Mouse (Mus musculus) E14TG2a.4 (cell line): ENCODE measurements around the gene Snrpa.

ENCODE experiments used
- H3K27me3 ChIP-seq: 2 replicates; pipeline ENCODE4 v1.6.1; 2014; ENCODE audit warnings: low read length, control low read depth; ENCODE audit not compliant: insufficient read depth
- H3K36me3 ChIP-seq: 2 replicates; pipeline ENCODE4 v1.6.1; 2014; ENCODE audit warnings: low read length, control low read depth; ENCODE audit not compliant: insufficient read depth
- H3K4me1 ChIP-seq: replicated peaks from 2 replicates; pipeline ENCODE4 v1.6.1; 2014; ENCODE audit warnings: low read depth, low read length, control low read depth
- H3K4me3 ChIP-seq: replicated peaks from 2 replicates; pipeline ENCODE4 v1.5.1; 2014; ENCODE audit warnings: mild to moderate bottlenecking, low read length
- H3K9me3 ChIP-seq: 2 replicates; pipeline ENCODE4 v1.6.1; 2014; ENCODE audit warnings: low read length, control low read depth
- CTCF ChIP-seq: conservative IDR thresholded peaks from 2 replicates; pipeline ENCODE4 v1.5.1; 2014; ENCODE audit warnings: low read length
- NANOG ChIP-seq: IDR thresholded peaks from 2 replicates; pipeline ENCODE4 v1.6.1; 2014; ENCODE audit warnings: borderline replicate concordance, low read length, mixed read lengths
- POU5F1 ChIP-seq: IDR thresholded peaks from 2 replicates; pipeline ENCODE4 v1.6.1; 2014; ENCODE audit warnings: low read length, borderline replicate concordance

The Snrpa gene

GRCm38 (mm10) chr7:27159256-27159655 lies 36.8 kb downstream of the Snrpa start:
- Histone ChIP-seq H3K9me3 (no peaks in the 10 kb centered on the region), H3K36me3 (peaks cover 68% of the 10 kb centered on the region), H3K27me3 (no peaks in the 10 kb centered on the region), H3K4me3 (0 out of 2 replicates have a peak overlapping the region, but pooled peaks have one; percentile 26), H3K4me1 (peaks cover 87% of the 10 kb centered on the region)
- TF ChIP-seq POU5F1 (no peak), NANOG (no peak), CTCF (no peak)

DNA sequence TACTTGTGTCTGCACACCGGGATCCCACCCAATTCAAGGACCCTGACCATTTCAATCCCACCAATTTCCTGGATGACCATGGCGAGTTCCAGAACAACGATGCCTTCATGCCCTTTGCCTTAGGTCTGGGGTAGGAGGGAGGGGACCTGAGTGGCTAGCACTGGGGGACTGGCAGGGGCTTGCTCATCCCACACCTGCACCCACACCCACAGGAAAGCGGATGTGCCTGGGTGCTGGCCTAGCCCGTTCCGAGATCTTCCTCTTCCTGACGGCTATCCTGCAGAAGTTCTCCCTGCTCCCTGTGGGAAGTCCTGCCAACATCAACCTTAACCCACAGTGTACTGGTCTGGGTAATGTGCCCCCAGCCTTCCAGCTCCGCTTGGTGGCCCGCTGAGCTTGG lies 37.9 kb downstream of the Snrpa start:
- Histone ChIP-seq H3K4me3 (no peak overlapping the region), H3K36me3 (peaks cover 57% of the 10 kb centered on the region)

DNA sequence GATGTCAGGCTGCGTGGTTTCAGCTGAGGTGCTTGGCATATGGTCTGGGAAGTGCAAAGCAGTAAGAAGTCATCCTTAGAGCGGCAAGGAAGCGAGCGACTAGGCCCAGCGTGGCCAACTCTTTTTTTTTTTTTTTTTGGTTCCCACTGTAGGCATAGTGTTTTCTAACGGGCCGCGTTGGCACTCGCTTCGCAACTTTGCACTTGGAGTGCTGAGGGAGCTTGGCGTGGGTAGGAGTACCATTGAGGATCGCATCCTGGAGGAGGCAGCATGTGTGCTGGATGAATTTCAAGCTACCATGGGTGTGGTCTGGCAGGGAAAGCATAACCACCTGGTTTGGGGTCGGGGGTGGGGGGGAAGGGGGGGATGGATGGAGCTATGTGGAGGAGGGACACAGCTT lies 40.1 kb downstream of the Snrpa start:
- H3K9me3 ChIP-seq, result peaks cover 11% of the 10 kb centered on the region
- H3K4me1 ChIP-seq, result peaks cover 66% of the 10 kb centered on the region
- TF ChIP-seq POU5F1 (no peak), CTCF (no peak), NANOG (no peak)
- H3K36me3 ChIP-seq, result peaks cover 36% of the 10 kb centered on the region
- H3K27me3 ChIP-seq, result no peaks in the 10 kb centered on the region
- peak overlapping the region; percentile 65 for H3K4me3 ChIP-seq

More for the DNA sequence above, 37.9 kb downstream of the Snrpa start:
- no peaks in the 10 kb centered on the region for H3K27me3 ChIP-seq
- H3K9me3 ChIP-seq, result peaks cover 10% of the 10 kb centered on the region
- TF ChIP-seq NANOG (no peak), POU5F1 (no peak), CTCF (no peak)
- H3K4me1 ChIP-seq, result peaks cover 79% of the 10 kb centered on the region

DNA sequence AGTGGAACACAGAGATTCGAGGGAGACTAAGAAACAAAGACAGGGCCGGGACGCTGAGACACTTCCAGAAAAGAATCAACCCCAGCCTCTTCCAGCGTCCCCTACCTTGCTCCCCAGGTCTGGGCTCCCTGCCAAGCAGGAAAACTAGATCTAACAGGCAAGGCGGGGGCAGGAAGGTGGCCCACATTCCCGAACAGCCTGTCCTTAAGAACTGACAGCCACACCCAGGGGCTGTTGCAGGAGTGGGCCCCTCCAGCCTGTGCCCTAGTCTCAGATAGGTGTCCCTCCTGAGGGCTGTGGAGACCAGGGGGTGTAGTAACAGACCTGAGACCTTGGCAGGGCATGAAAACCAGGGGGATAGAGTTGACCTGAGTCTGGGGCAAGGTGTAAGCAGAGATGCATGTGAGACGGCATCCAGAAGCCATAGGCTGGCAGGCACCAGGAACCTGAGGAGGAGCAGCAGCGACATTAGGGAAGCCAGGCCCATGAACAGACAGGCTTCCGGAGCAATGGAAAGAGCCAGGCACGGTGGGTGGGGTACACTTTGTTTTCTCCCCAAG lies 42.8 kb downstream of the Snrpa start, which contains the start of gene Cyp2t4:
Gene Cyp2t4, plus strand, starts transcription at position 510 of the 560 bp plus-strand sequence.
- no peak for TF ChIP-seq POU5F1
- TF ChIP-seq CTCF, result no peak
- TF ChIP-seq NANOG, result no peak
- peaks cover 11% of the 10 kb centered on the region for H3K9me3 ChIP-seq
- H3K4me1 ChIP-seq, result peaks cover 40% of the 10 kb centered on the region
- H3K27me3 ChIP-seq, result no peaks in the 10 kb centered on the region
- H3K36me3 ChIP-seq, result peaks cover 12% of the 10 kb centered on the region
- H3K4me3 ChIP-seq, result no peak within 1 kb of the TSS; the same call in 1 of the 2 replicates
